7 mouse cellular contexts compared by ENCODE assay signal in the genomic region with DNA sequence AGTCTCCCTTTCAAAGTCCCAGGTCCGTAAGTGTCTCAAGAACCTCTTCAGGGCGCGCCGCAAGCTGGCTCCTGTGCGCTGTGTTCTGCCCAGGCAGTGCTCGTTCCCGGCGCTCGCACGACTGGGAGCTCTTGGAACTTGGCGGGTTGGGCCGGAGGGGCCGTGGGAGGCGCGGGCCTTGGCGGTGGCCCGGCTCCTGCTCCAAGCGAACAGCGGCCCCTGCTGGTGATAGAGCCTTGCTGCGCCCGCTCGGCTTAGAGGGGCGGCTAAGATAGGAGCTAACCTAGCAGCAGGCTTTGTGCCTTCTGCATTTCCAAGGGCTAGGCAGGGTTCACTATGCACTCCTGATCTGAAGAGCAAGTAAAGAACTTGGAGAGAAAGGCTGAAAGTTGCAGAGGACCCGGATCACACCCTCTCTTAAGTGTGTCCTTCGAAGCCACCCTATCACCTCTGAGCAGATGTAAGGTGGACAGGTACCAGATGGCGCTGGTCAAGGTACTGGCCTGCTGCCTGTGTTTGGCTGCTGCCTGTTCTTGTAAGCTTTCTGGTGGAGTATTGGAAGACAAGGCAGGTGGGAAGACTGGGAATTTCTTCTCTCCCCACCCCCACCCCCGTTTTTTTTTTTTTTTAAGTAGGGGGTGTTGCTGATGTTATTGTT. TPM values are rescaled to one million over a fixed set of nuclear protein-coding genes. Genes with fewer than 3 reads are reported as not detected.
DNase-seq lines count a peak whose midpoint lies in the region; ATAC-seq and TF ChIP-seq lines count a peak whose summit lies in the region.

A gene (minus strand): TSS at position 123 of the 658 bp plus-strand sequence.

- intact Hi-C loops in heart, postnatal 10 days (cut with DNase I), result loop anchor here (1.0 to 10.0 kb wide), 4 partner anchors 511 to 1331 kb away; no protein-coding TSS in a partner anchor

- H3K9me3 ChIP-seq in forebrain, embryonic 15.5 days, result no peaks in the 10 kb centered on the region
- H3K9me3 ChIP-seq in liver, embryonic 14.5 days (ENCODE audit: control insufficient read depth, low read length), result no peaks in the 10 kb centered on the region
- H3K9me3 ChIP-seq in neural tube, embryonic 14.5 days (ENCODE audit: control insufficient read depth, low read length), result no peaks in the 10 kb centered on the region

- 4% methylated on average over 27 of the region's 27 CpGs for WGBS in forebrain, embryonic 15.5 days
- WGBS in liver, embryonic 14.5 days (ENCODE audit: insufficient replicate concordance), result 4% methylated on average over 27 of the region's 27 CpGs
- 4% methylated on average over 27 of the region's 27 CpGs for WGBS in neural tube, embryonic 14.5 days

- TF ChIP-seq EP300 in liver, embryonic 14.5 days (IDR thresholded peaks at IDR 0.05; ENCODE audit: low read depth), result no peak

- H3K4me1 ChIP-seq in forebrain, embryonic 15.5 days, result peaks cover 22% of the 10 kb centered on the region
- no peaks in the 10 kb centered on the region for H3K4me1 ChIP-seq in liver, embryonic 14.5 days (replicated peaks; ENCODE audit: control insufficient read depth in 2 of 2, insufficient read depth in 2 of 2, low read length in 1 of 2)
- H3K4me1 ChIP-seq in neural tube, embryonic 14.5 days (ENCODE audit: control insufficient read depth, insufficient read depth, low read length), result peaks cover 4% of the 10 kb centered on the region; the same call in 1 of the 2 replicates

- no peaks in the 10 kb centered on the region for H3K36me3 ChIP-seq in forebrain, embryonic 15.5 days
- H3K36me3 ChIP-seq in liver, embryonic 14.5 days (replicated peaks; ENCODE audit: control insufficient read depth, insufficient read depth, low read depth), result no peaks in the 10 kb centered on the region
- H3K36me3 ChIP-seq in neural tube, embryonic 14.5 days (ENCODE audit: control insufficient read depth, insufficient read depth, low read length), result no peaks in the 10 kb centered on the region

- TF ChIP-seq CTCF in liver, embryonic 14.5 days (IDR thresholded peaks at IDR 0.05; ENCODE audit: low read depth), result peak; percentile 79

- peak within 1 kb of the TSS; percentile 73 for H3K4me3 ChIP-seq in forebrain, embryonic 15.5 days
- H3K4me3 ChIP-seq in liver, embryonic 14.5 days (ENCODE audit: insufficient read depth in 1 of 2, low read depth in 2 of 2, low read length in 2 of 2), result peak within 1 kb of the TSS; percentile 3 to 19; a peak in 2 of 4 replicates
- H3K4me3 ChIP-seq in neural tube, embryonic 14.5 days (ENCODE audit: low read depth, low read length), result peak within 1 kb of the TSS; percentile 51

- peak within 1 kb of the TSS; percentile 77 for H3K9ac ChIP-seq in forebrain, embryonic 15.5 days (replicated peaks)
- H3K9ac ChIP-seq in liver, embryonic 14.5 days (replicated peaks), result no peak within 1 kb of the TSS
- H3K9ac ChIP-seq in neural tube, embryonic 14.5 days (replicated peaks; ENCODE audit: low read depth, low read length), result peak within 1 kb of the TSS; percentile 65

- peak; percentile 96 for ATAC-seq in forebrain, embryonic 15.5 days (replicated peaks)
- ATAC-seq in liver, embryonic 14.5 days (ENCODE audit: insufficient read depth), result peak; percentile 60; the same call in 1 of the 2 replicates
- peak; percentile 94 for ATAC-seq in neural tube, embryonic 14.5 days (ENCODE audit: low read depth)

- H3K27me3 ChIP-seq in forebrain, embryonic 15.5 days, result no peaks in the 10 kb centered on the region
- H3K27me3 ChIP-seq in liver, embryonic 14.5 days (ENCODE audit: control insufficient read depth, insufficient read depth, low read length), result peaks cover 10% of the 10 kb centered on the region
- H3K27me3 ChIP-seq in neural tube, embryonic 14.5 days (ENCODE audit: control insufficient read depth, insufficient read depth, low read length), result no peaks in the 10 kb centered on the region

- H3K4me2 ChIP-seq in forebrain, embryonic 15.5 days (replicated peaks), result peak within 1 kb of the TSS; percentile 86
- peak within 1 kb of the TSS; percentile 41 for H3K4me2 ChIP-seq in liver, embryonic 14.5 days (ENCODE audit: low read depth)
- peak within 1 kb of the TSS; percentile 89 for H3K4me2 ChIP-seq in neural tube, embryonic 14.5 days (ENCODE audit: low read depth, low read length)

- DNase-seq in cerebellum, adult 11 months, result peak; percentile 83
- DNase-seq in heart, postnatal 10 days, result peak; percentile 86 to 90
- peak; percentile 95 to 96 for DNase-seq in kidney, postnatal 4 days
- DNase-seq in liver, embryonic 14.5 days (ENCODE audit: low read depth in 3 of 3, low spot score in 3 of 3), result peak; percentile 11 to 19 (median 12)
- peak; percentile 74 for DNase-seq in telencephalon, adult 2 months (ENCODE audit: low read depth, low spot score)

- peak within 1 kb of the TSS; percentile 91 for H3K27ac ChIP-seq in forebrain, embryonic 15.5 days (replicated peaks)
- no peak within 1 kb of the TSS for H3K27ac ChIP-seq in liver, embryonic 14.5 days
- peak within 1 kb of the TSS; percentile 57 for H3K27ac ChIP-seq in neural tube, embryonic 14.5 days (ENCODE audit: low read depth, low read length)

RNA-seq across cellular contexts. Expression of the gene that starts here (rescaled TPM):
- 245 and 258 TPM in 2 replicates for polyA plus RNA-seq in forebrain, embryonic 15.5 days (2015; fragmentation: Nextera tagmentation; extraction: Ambion mirVana)
- under 1 TPM in 1 of 2 experiments, not detected in 1; 0.24 TPM for total RNA-seq in heart, postnatal 10 days (2021)
- 0.07 and 0.17 TPM in 2 replicates for polyA plus RNA-seq in liver, embryonic 14.5 days (2012; rRNA removed)
- polyA plus RNA-seq in liver, embryonic 14.5 days (2014; fragmentation: Nextera tagmentation; extraction: Ambion mirVana), result not detected in 2 replicates
- polyA plus RNA-seq in neural tube, embryonic 14.5 days (2014; fragmentation: Nextera tagmentation; extraction: Ambion mirVana), result 74.2 and 84.9 TPM in 2 replicates

Comparison
In these comparisons a context has a peak if more than half of its experiments do, and no peak if none do; other contexts are left out.
1. RNA of the gene that starts here (polyA plus RNA-seq): 245 to 258 TPM in forebrain, embryonic 15.5 days and 74.2 to 84.9 TPM in neural tube, embryonic 14.5 days; 0.07 to 0.17 TPM in liver, embryonic 14.5 days; every median in the first group is over 10 times any median in the second.
2. Peak in DNase-seq in heart, postnatal 10 days; RNA of the gene not detected or under 1 TPM.
3. Peak in DNase-seq, ATAC-seq, H3K4me3 ChIP-seq and H3K4me2 ChIP-seq in liver, embryonic 14.5 days; RNA of the gene not detected or under 1 TPM.
4. DNase-seq: peak in every context shown above with its lines; median percentile 96 in kidney, postnatal 4 days; 88 in heart, postnatal 10 days; 83 in cerebellum, adult 11 months; 74 in telencephalon, adult 2 months; 12 in liver, embryonic 14.5 days.
5. H3K4me3 ChIP-seq: peak in every context shown above with its lines; median percentile 73 in forebrain, embryonic 15.5 days; 51 in neural tube, embryonic 14.5 days; 11 in liver, embryonic 14.5 days.
6. Peak in every context shown above with its lines, with median percentiles within 50 percentile points of each other: ATAC-seq and H3K4me2 ChIP-seq.